In genomic region chr17:73636988-73637387, GRCm38 (mm10) we compare ENCODE assay signal across 21 mouse cellular contexts.
"Had no signal": no experiment of that assay in that cellular context is flagged by ENCODE, and none has a peak within 500 bp of the region (broad histone marks: within the 10 kb centered on the region; RNA-seq: fewer than 3 reads in every experiment).

No protein-coding gene starts in this region.

- DNase-seq: kidney, adult 8-10 months; kidney, postnatal 10 days; kidney, postnatal 4 days; layer of hippocampus, adult 9-11 months; lung, adult 18-20 months; lung, postnatal 10 days; lung, postnatal 36 days; midbrain, embryonic 14.5 days; right cerebral cortex, adult 18-20 months; right cerebral cortex, postnatal 14 days; right cerebral cortex, postnatal 4 days; thymus, adult 2 months; thymus, postnatal 14 days; thymus, postnatal 4 days had no signal

- H3K9ac ChIP-seq: kidney, embryonic 15.5 days; limb, embryonic 13.5 days; lung, embryonic 15.5 days had no signal

- H3K9me3 ChIP-seq: kidney, embryonic 15.5 days; limb, embryonic 10.5 days; lung, embryonic 15.5 days had no signal

- H3K4me2 ChIP-seq: kidney, embryonic 15.5 days; limb, embryonic 13.5 days; lung, embryonic 15.5 days had no signal

- H3K27me3 ChIP-seq: kidney, embryonic 15.5 days; lung, embryonic 15.5 days had no signal

- H3K36me3 ChIP-seq: kidney, embryonic 15.5 days; limb, embryonic 10.5 days; limb, embryonic 13.5 days; lung, embryonic 15.5 days had no signal

- H3K27ac ChIP-seq: kidney, embryonic 15.5 days; layer of hippocampus, adult 2 months; limb, embryonic 10.5 days; limb, embryonic 13.5 days; lung, embryonic 15.5 days; stomach, postnatal 0 days had no signal

- ATAC-seq: intestine, postnatal 0 days had no signal

- H3K4me3 ChIP-seq: kidney, embryonic 15.5 days; layer of hippocampus, adult 2 months; limb, embryonic 10.5 days; limb, embryonic 13.5 days; lung, embryonic 15.5 days had no signal

- H3K4me1 ChIP-seq: lung, embryonic 15.5 days had no signal
